Mouse (Mus musculus): ENCODE measurements at regions not wholly inside any gene's neighbourhood (a gene's known extent, or its start where the extent isn't known, plus 50 kb on each side); places are given as distances from the start of the nearest gene placed in this dataset.
A peak's percentile ranks its signal among the peaks of the same experiment; 100 is the strongest.

- H3K27ac ChIP-seq (ENCODE audit: low read depth, low read length) = no peak overlapping the region
- WGBS = 71% methylated on average over 4 of the region's 4 CpGs
- no peaks in the 10 kb centered on the region for H3K27me3 ChIP-seq (ENCODE audit: control insufficient read depth, insufficient read depth, low read length)
- no peak overlapping the region for H3K9ac ChIP-seq (replicated peaks; ENCODE audit: low read depth, low read length)
- H3K36me3 ChIP-seq (ENCODE audit: control insufficient read depth, insufficient read depth, low read length) = no peaks in the 10 kb centered on the region
- no peaks in the 10 kb centered on the region for H3K4me1 ChIP-seq (ENCODE audit: control insufficient read depth, insufficient read depth, low read length)
- H3K4me2 ChIP-seq (ENCODE audit: low read depth, low read length) = no peak overlapping the region
- ATAC-seq (ENCODE audit: low read depth) = no peak
- no peak overlapping the region for H3K4me3 ChIP-seq (ENCODE audit: low read depth, low read length)
- no peaks in the 10 kb centered on the region for H3K9me3 ChIP-seq (ENCODE audit: control insufficient read depth, low read length)
Measured at GRCm38 (mm10) chr9:122437464-122437863, 86.1 kb downstream of the Abhd5 start.

GRCm38 (mm10) chr9:122446387-122447105 lies 95.1 kb downstream of the Abhd5 start:
- H3K4me2 ChIP-seq (ENCODE audit: low read depth, low read length) = no peak overlapping the region
- H3K9ac ChIP-seq (replicated peaks; ENCODE audit: low read depth, low read length) = no peak overlapping the region
- H3K4me1 ChIP-seq (ENCODE audit: control insufficient read depth, insufficient read depth, low read length) = no peaks in the 10 kb centered on the region
- no peaks in the 10 kb centered on the region for H3K36me3 ChIP-seq (ENCODE audit: control insufficient read depth, insufficient read depth, low read length)
- H3K27ac ChIP-seq (ENCODE audit: low read depth, low read length) = no peak overlapping the region
- H3K9me3 ChIP-seq (ENCODE audit: control insufficient read depth, low read length) = no peaks in the 10 kb centered on the region
- no peak for ATAC-seq (ENCODE audit: low read depth)
- H3K4me3 ChIP-seq (ENCODE audit: low read depth, low read length) = no peak overlapping the region
- H3K27me3 ChIP-seq (ENCODE audit: control insufficient read depth, insufficient read depth, low read length) = no peaks in the 10 kb centered on the region
- WGBS = 76% methylated on average over 5 of the region's 5 CpGs

- no peaks in the 10 kb centered on the region for H3K9me3 ChIP-seq (ENCODE audit: control insufficient read depth, low read length)
- no peak overlapping the region for H3K4me3 ChIP-seq (ENCODE audit: low read depth, low read length)
- H3K9ac ChIP-seq (replicated peaks; ENCODE audit: low read depth, low read length) = no peak overlapping the region
- H3K4me1 ChIP-seq (ENCODE audit: control insufficient read depth, insufficient read depth, low read length) = no peaks in the 10 kb centered on the region
- no peaks in the 10 kb centered on the region for H3K27me3 ChIP-seq (ENCODE audit: control insufficient read depth, insufficient read depth, low read length)
- no peak overlapping the region for H3K4me2 ChIP-seq (ENCODE audit: low read depth, low read length)
- no peak overlapping the region for H3K27ac ChIP-seq (ENCODE audit: low read depth, low read length)
- no peak for ATAC-seq (ENCODE audit: low read depth)
- H3K36me3 ChIP-seq (ENCODE audit: control insufficient read depth, insufficient read depth, low read length) = no peaks in the 10 kb centered on the region
- WGBS = 74% methylated on average over 7 of the region's 7 CpGs
Measured at GRCm38 (mm10) chr9:122447568-122447967, 96.2 kb downstream of the Abhd5 start.

- peak; percentile 46 for ATAC-seq (ENCODE audit: low read depth)
- Histone ChIP-seq H3K27me3 (ENCODE audit: control insufficient read depth, insufficient read depth, low read length) (no peaks in the 10 kb centered on the region), H3K36me3 (ENCODE audit: control insufficient read depth, insufficient read depth, low read length) (no peaks in the 10 kb centered on the region), H3K9me3 (ENCODE audit: control insufficient read depth, low read length) (no peaks in the 10 kb centered on the region), H3K9ac (replicated peaks; ENCODE audit: low read depth, low read length) (no peak overlapping the region), H3K4me1 (ENCODE audit: control insufficient read depth, insufficient read depth, low read length) (no peaks in the 10 kb centered on the region), H3K27ac (ENCODE audit: low read depth, low read length) (no peak overlapping the region), H3K4me2 (ENCODE audit: low read depth, low read length) (no peak overlapping the region), H3K4me3 (ENCODE audit: low read depth, low read length) (no peak overlapping the region)
- 48% methylated on average over 4 of the region's 4 CpGs for WGBS
Measured at GRCm38 (mm10) chr9:122448342-122448741, 96.9 kb downstream of the Abhd5 start.

- no peak overlapping the region for H3K27ac ChIP-seq (ENCODE audit: low read depth, low read length)
- ATAC-seq (ENCODE audit: low read depth) = no peak
- no peak overlapping the region for H3K4me3 ChIP-seq (ENCODE audit: low read depth, low read length)
- no peaks in the 10 kb centered on the region for H3K27me3 ChIP-seq (ENCODE audit: control insufficient read depth, insufficient read depth, low read length)
- 70% methylated on average over 5 of the region's 5 CpGs for WGBS
- H3K36me3 ChIP-seq (ENCODE audit: control insufficient read depth, insufficient read depth, low read length) = no peaks in the 10 kb centered on the region
- H3K9me3 ChIP-seq (ENCODE audit: control insufficient read depth, low read length) = no peaks in the 10 kb centered on the region
- H3K4me2 ChIP-seq (ENCODE audit: low read depth, low read length) = no peak overlapping the region
- H3K4me1 ChIP-seq (ENCODE audit: control insufficient read depth, insufficient read depth, low read length) = no peaks in the 10 kb centered on the region
- H3K9ac ChIP-seq (replicated peaks; ENCODE audit: low read depth, low read length) = no peak overlapping the region
Measured at GRCm38 (mm10) chr9:122450524-122450923, 99.1 kb downstream of the Abhd5 start.

- no peak for ATAC-seq (ENCODE audit: low read depth)
- H3K4me2 ChIP-seq (ENCODE audit: low read depth, low read length) = no peak overlapping the region
- H3K4me1 ChIP-seq (ENCODE audit: control insufficient read depth, insufficient read depth, low read length) = no peaks in the 10 kb centered on the region
- H3K4me3 ChIP-seq (ENCODE audit: low read depth, low read length) = no peak overlapping the region
- WGBS = 76% methylated on average over 8 of the region's 8 CpGs
- H3K9me3 ChIP-seq (ENCODE audit: control insufficient read depth, low read length) = no peaks in the 10 kb centered on the region
- no peaks in the 10 kb centered on the region for H3K27me3 ChIP-seq (ENCODE audit: control insufficient read depth, insufficient read depth, low read length)
- H3K9ac ChIP-seq (replicated peaks; ENCODE audit: low read depth, low read length) = no peak overlapping the region
- no peak overlapping the region for H3K27ac ChIP-seq (ENCODE audit: low read depth, low read length)
- no peaks in the 10 kb centered on the region for H3K36me3 ChIP-seq (ENCODE audit: control insufficient read depth, insufficient read depth, low read length)
Measured at GRCm38 (mm10) chr9:122455301-122455700, 103.9 kb downstream of the Abhd5 start.

- Histone ChIP-seq H3K4me1 (ENCODE audit: control insufficient read depth, insufficient read depth, low read length) (no peaks in the 10 kb centered on the region), H3K4me2 (ENCODE audit: low read depth, low read length) (no peak overlapping the region), H3K9ac (replicated peaks; ENCODE audit: low read depth, low read length) (no peak overlapping the region), H3K27me3 (ENCODE audit: control insufficient read depth, insufficient read depth, low read length) (no peaks in the 10 kb centered on the region), H3K4me3 (ENCODE audit: low read depth, low read length) (no peak overlapping the region), H3K9me3 (ENCODE audit: control insufficient read depth, low read length) (no peaks in the 10 kb centered on the region), H3K36me3 (ENCODE audit: control insufficient read depth, insufficient read depth, low read length) (no peaks in the 10 kb centered on the region), H3K27ac (ENCODE audit: low read depth, low read length) (no peak overlapping the region)
- ATAC-seq (ENCODE audit: low read depth) = no peak
- 71% methylated on average over 6 of the region's 6 CpGs for WGBS
Measured at GRCm38 (mm10) chr9:122455779-122456178, 104.4 kb downstream of the Abhd5 start.

- no peaks in the 10 kb centered on the region for H3K36me3 ChIP-seq (ENCODE audit: control insufficient read depth, insufficient read depth, low read length)
- no peak overlapping the region for H3K4me2 ChIP-seq (ENCODE audit: low read depth, low read length)
- ATAC-seq (ENCODE audit: low read depth) = no peak
- no peak overlapping the region for H3K4me3 ChIP-seq (ENCODE audit: low read depth, low read length)
- no peaks in the 10 kb centered on the region for H3K9me3 ChIP-seq (ENCODE audit: control insufficient read depth, low read length)
- H3K9ac ChIP-seq (replicated peaks; ENCODE audit: low read depth, low read length) = no peak overlapping the region
- no peaks in the 10 kb centered on the region for H3K27me3 ChIP-seq (ENCODE audit: control insufficient read depth, insufficient read depth, low read length)
- no peaks in the 10 kb centered on the region for H3K4me1 ChIP-seq (ENCODE audit: control insufficient read depth, insufficient read depth, low read length)
- no peak overlapping the region for H3K27ac ChIP-seq (ENCODE audit: low read depth, low read length)
- 87% methylated on average over 6 of the region's 6 CpGs for WGBS
Measured at GRCm38 (mm10) chr9:122459491-122459890, 108.1 kb downstream of the Abhd5 start.

GRCm38 (mm10) chr9:122471539-122471938 lies 120.1 kb downstream of the Abhd5 start:
- WGBS = 100% methylated on average over 2 of the region's 2 CpGs

More at GRCm38 (mm10) chr9:122471539-122471938, 120.1 kb downstream of the Abhd5 start:
- Histone ChIP-seq H3K4me1 (ENCODE audit: control insufficient read depth, insufficient read depth, low read length) (no peaks in the 10 kb centered on the region), H3K9me3 (ENCODE audit: control insufficient read depth, low read length) (no peaks in the 10 kb centered on the region), H3K4me3 (ENCODE audit: low read depth, low read length) (no peak overlapping the region), H3K27me3 (ENCODE audit: control insufficient read depth, insufficient read depth, low read length) (no peaks in the 10 kb centered on the region), H3K4me2 (ENCODE audit: low read depth, low read length) (no peak overlapping the region), H3K27ac (ENCODE audit: low read depth, low read length) (no peak overlapping the region), H3K36me3 (ENCODE audit: control insufficient read depth, insufficient read depth, low read length) (no peaks in the 10 kb centered on the region), H3K9ac (replicated peaks; ENCODE audit: low read depth, low read length) (no peak overlapping the region)
- no peak for ATAC-seq (ENCODE audit: low read depth)
